Mouse (Mus musculus): Measurements from ENCODE around the gene Kcnh5. TPM values are rescaled to one million over a fixed set of nuclear protein-coding genes. Genes with fewer than 3 reads are reported as not detected.

Gene Kcnh5
- polyA plus RNA-seq, 2 experiments = not detected

DNA sequence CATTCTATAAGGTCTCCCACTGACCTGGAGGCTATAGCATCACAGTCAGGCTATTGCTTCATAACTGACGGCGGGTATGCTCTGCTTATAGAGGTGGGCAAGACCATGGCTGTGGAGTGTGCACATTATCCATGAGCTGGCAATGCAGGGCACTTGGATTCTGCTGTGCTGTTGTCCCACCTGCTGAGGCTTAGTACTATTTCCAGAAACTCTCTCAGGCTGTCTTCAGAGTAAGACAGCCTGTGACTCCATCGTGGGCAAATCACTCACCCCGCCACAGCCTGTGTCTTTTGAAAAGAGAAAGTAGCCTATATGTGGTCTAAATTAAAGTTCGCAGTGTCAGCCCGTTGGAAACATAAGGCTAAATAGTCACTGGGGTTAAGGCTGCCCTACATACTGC is 295.8 kb downstream of the Kcnh5 start:
- Histone ChIP-seq H3K9me3 (ENCODE audit: control insufficient read depth, low read length) (no peaks in the 10 kb centered on the region), H3K4me2 (ENCODE audit: low read depth) (no peak overlapping the region), H3K27ac (no peak overlapping the region), H3K9ac (replicated peaks) (no peak overlapping the region), H3K36me3 (replicated peaks; ENCODE audit: control insufficient read depth, insufficient read depth, low read depth) (no peaks in the 10 kb centered on the region), H3K27me3 (ENCODE audit: control insufficient read depth, insufficient read depth, low read length) (no peaks in the 10 kb centered on the region), H3K4me3 (ENCODE audit: insufficient read depth in 1 of 2, low read depth in 2 of 2, low read length in 2 of 2) (no peak overlapping the region), H3K4me1 (replicated peaks; ENCODE audit: control insufficient read depth in 2 of 2, insufficient read depth in 2 of 2, low read length in 1 of 2) (no peaks in the 10 kb centered on the region)
- DNase-seq (ENCODE audit: low read depth in 3 of 3, low spot score in 3 of 3) (no peak), ATAC-seq (ENCODE audit: insufficient read depth) (no peak)
- no peak for TF ChIP-seq CTCF (IDR thresholded peaks at IDR 0.05; ENCODE audit: low read depth)
- TF ChIP-seq EP300 (IDR thresholded peaks at IDR 0.05; ENCODE audit: low read depth) = no peak
- WGBS (ENCODE audit: insufficient replicate concordance) = 58% methylated on average over 6 of the region's 6 CpGs

DNA sequence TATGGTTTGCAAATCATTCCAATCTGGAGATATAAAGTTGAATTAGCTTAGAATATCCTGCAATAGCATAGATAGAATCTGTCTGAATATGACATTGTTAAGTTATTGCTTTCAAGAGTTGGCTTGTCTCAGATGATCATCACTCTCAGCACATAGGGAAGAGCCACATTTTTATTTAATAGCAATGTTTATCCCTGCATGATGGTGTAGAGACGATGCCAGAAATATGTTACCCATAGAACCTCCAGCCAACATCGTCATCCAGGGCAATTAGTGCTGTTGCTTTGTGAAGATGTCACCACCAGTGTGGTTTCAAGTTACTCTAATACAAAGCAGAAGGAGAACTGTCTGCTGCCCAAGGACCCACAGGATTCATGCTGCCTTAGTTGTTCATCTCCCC is 321.5 kb downstream of the Kcnh5 start:
- ATAC-seq (ENCODE audit: insufficient read depth) (no peak), DNase-seq (ENCODE audit: low read depth in 3 of 3, low spot score in 3 of 3) (no peak)
- Histone ChIP-seq H3K4me1 (replicated peaks; ENCODE audit: control insufficient read depth in 2 of 2, insufficient read depth in 2 of 2, low read length in 1 of 2) (no peaks in the 10 kb centered on the region), H3K9me3 (ENCODE audit: control insufficient read depth, low read length) (no peaks in the 10 kb centered on the region), H3K4me3 (ENCODE audit: insufficient read depth in 1 of 2, low read depth in 2 of 2, low read length in 2 of 2) (no peak overlapping the region), H3K4me2 (ENCODE audit: low read depth) (no peak overlapping the region), H3K27me3 (ENCODE audit: control insufficient read depth, insufficient read depth, low read length) (no peaks in the 10 kb centered on the region), H3K9ac (replicated peaks) (no peak overlapping the region), H3K27ac (no peak overlapping the region), H3K36me3 (replicated peaks; ENCODE audit: control insufficient read depth, insufficient read depth, low read depth) (no peaks in the 10 kb centered on the region)
- TF ChIP-seq CTCF (IDR thresholded peaks at IDR 0.05; ENCODE audit: low read depth) (no peak), EP300 (IDR thresholded peaks at IDR 0.05; ENCODE audit: low read depth) (no peak)
- 56% methylated on average over 2 of the region's 2 CpGs for WGBS (ENCODE audit: insufficient replicate concordance)

DNA sequence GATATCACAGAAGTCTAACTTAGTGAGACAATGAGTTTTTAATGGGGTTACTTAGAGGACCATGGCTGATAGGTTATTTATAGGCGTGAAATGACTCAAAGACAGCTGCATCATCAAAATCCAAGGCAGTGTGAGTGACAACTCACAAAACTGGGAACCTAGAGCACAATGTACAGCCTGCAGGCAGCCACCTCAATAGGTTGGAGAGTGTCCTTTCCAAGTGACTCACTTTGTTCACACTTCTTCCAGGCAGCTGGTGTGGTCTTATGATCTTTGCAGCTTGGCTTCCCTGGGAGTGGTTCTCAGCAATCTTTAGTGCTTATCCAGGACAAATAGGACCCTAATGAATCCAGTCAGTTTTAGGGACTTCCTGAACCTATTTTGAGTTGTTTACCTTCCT is 322.9 kb downstream of the Kcnh5 start:
- Histone ChIP-seq H3K27me3 (ENCODE audit: control insufficient read depth, insufficient read depth, low read length) (no peaks in the 10 kb centered on the region), H3K4me3 (ENCODE audit: insufficient read depth in 1 of 2, low read depth in 2 of 2, low read length in 2 of 2) (no peak overlapping the region), H3K36me3 (replicated peaks; ENCODE audit: control insufficient read depth, insufficient read depth, low read depth) (no peaks in the 10 kb centered on the region), H3K9ac (replicated peaks) (no peak overlapping the region), H3K4me1 (replicated peaks; ENCODE audit: control insufficient read depth in 2 of 2, insufficient read depth in 2 of 2, low read length in 1 of 2) (no peaks in the 10 kb centered on the region), H3K4me2 (ENCODE audit: low read depth) (no peak overlapping the region), H3K9me3 (ENCODE audit: control insufficient read depth, low read length) (no peaks in the 10 kb centered on the region), H3K27ac (no peak overlapping the region)
- DNase-seq (ENCODE audit: low read depth in 3 of 3, low spot score in 3 of 3) (no peak), ATAC-seq (ENCODE audit: insufficient read depth) (no peak)
- 33% methylated on average over 1 of the region's 1 CpGs for WGBS (ENCODE audit: insufficient replicate concordance)
- TF ChIP-seq CTCF (IDR thresholded peaks at IDR 0.05; ENCODE audit: low read depth) (no peak), EP300 (IDR thresholded peaks at IDR 0.05; ENCODE audit: low read depth) (no peak)

DNA sequence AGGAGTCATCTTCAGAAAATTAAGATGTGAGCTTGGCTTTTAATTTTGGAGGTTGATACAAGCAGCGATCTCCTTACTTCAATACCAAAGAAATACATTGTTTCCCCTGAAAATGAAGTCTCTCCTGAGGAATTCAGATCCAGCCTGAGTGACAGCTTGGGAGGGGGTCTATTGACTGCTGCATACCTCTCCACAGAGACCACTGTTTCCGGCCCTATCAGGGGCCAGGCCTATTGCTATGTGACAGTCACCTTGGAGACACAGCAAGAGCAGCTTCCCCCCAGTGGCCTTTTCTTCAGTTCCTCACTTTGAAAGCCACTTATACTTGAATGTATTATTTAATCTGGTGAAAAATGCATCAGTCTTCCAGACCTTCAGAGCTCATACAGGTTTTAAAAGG is 326.8 kb downstream of the Kcnh5 start:
- Histone ChIP-seq H3K4me1 (replicated peaks; ENCODE audit: control insufficient read depth in 2 of 2, insufficient read depth in 2 of 2, low read length in 1 of 2) (no peaks in the 10 kb centered on the region), H3K36me3 (replicated peaks; ENCODE audit: control insufficient read depth, insufficient read depth, low read depth) (no peaks in the 10 kb centered on the region), H3K9me3 (ENCODE audit: control insufficient read depth, low read length) (no peaks in the 10 kb centered on the region), H3K4me2 (ENCODE audit: low read depth) (no peak overlapping the region), H3K9ac (replicated peaks) (no peak overlapping the region), H3K27me3 (ENCODE audit: control insufficient read depth, insufficient read depth, low read length) (no peaks in the 10 kb centered on the region), H3K27ac (no peak overlapping the region), H3K4me3 (ENCODE audit: insufficient read depth in 1 of 2, low read depth in 2 of 2, low read length in 2 of 2) (no peak overlapping the region)
- ATAC-seq (ENCODE audit: insufficient read depth) (no peak), DNase-seq (ENCODE audit: low read depth in 3 of 3, low spot score in 3 of 3) (no peak)
- no peak for TF ChIP-seq CTCF (IDR thresholded peaks at IDR 0.05; ENCODE audit: low read depth)
- no peak for TF ChIP-seq EP300 (IDR thresholded peaks at IDR 0.05; ENCODE audit: low read depth)
- 47% methylated on average over 2 of the region's 2 CpGs for WGBS (ENCODE audit: insufficient replicate concordance)

DNA sequence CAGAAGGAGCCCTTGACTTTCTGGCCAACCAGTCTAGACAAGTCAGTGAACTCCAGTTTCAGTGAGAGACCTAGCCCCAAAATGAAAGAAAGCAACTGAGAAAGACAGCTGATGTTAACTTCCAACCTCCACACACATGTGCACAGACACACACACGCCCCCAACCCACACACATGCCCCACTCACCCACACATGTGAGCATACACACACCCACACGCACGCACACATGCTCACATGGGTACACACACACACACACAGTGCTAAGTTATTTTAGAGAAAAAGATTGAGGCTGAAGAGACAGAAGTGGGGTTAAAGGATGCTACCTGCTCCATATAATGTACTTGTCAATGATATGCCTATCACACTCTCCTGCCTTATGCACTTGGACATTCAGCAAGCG is 327.2 kb downstream of the Kcnh5 start:
- Histone ChIP-seq H3K9ac (replicated peaks) (no peak overlapping the region), H3K4me1 (replicated peaks; ENCODE audit: control insufficient read depth in 2 of 2, insufficient read depth in 2 of 2, low read length in 1 of 2) (no peaks in the 10 kb centered on the region), H3K4me3 (ENCODE audit: insufficient read depth in 1 of 2, low read depth in 2 of 2, low read length in 2 of 2) (no peak overlapping the region), H3K27ac (no peak overlapping the region), H3K27me3 (ENCODE audit: control insufficient read depth, insufficient read depth, low read length) (no peaks in the 10 kb centered on the region), H3K36me3 (replicated peaks; ENCODE audit: control insufficient read depth, insufficient read depth, low read depth) (no peaks in the 10 kb centered on the region), H3K4me2 (ENCODE audit: low read depth) (no peak overlapping the region), H3K9me3 (ENCODE audit: control insufficient read depth, low read length) (no peaks in the 10 kb centered on the region)
- no peak for DNase-seq (ENCODE audit: low read depth in 3 of 3, low spot score in 3 of 3)
- 57% methylated on average over 4 of the region's 4 CpGs for WGBS (ENCODE audit: insufficient replicate concordance)
- ATAC-seq (ENCODE audit: insufficient read depth) = no peak
- TF ChIP-seq EP300 (IDR thresholded peaks at IDR 0.05; ENCODE audit: low read depth) = no peak
- no peak for TF ChIP-seq CTCF (IDR thresholded peaks at IDR 0.05; ENCODE audit: low read depth)
